Mouse (Mus musculus) brain, embryonic 14.5 days (tissue): Measurements from ENCODE around the gene Rph3al.

Experiments
- CTCF ChIP-seq: fragments of 200-500 bp; IDR thresholded peaks from 2 replicates; pipeline ENCODE4 v1.5.1; 2012; ENCODE audit warnings: inconsistent platforms, mild to moderate bottlenecking, moderate library complexity, borderline replicate concordance; ENCODE audit not compliant: insufficient read depth, insufficient read length; ENCODE audit errors: extremely low read depth
- POLR2A ChIP-seq: fragments of 200-500 bp; IDR thresholded peaks from 2 replicates; pipeline ENCODE4 v1.6.1; 2012; ENCODE audit warnings: mild to moderate bottlenecking, inconsistent platforms, borderline replicate concordance; ENCODE audit not compliant: poor library complexity, insufficient read depth, insufficient read length, severe bottlenecking; ENCODE audit errors: extremely low read depth

- no peak for TF ChIP-seq POLR2A
- TF ChIP-seq CTCF, result no peak
Measured at GRCm38 (mm10) chr11:75849552-75849951, 88.7 kb downstream of the Rph3al start.
